Mouse (Mus musculus) brain, embryonic 14.5 days (tissue): ENCODE measurements around the gene Grasp. TPM values are rescaled to one million over a fixed set of nuclear protein-coding genes. Genes with fewer than 3 reads are reported as not detected.

Source experiments
- DNase-seq: peaks from one replicate; pipeline ENCODE4 v3.0.0-alpha.2; 2011; ENCODE audit warnings: low read depth
- CTCF ChIP-seq: fragments of 200-500 bp; IDR thresholded peaks from 2 replicates; pipeline ENCODE4 v1.5.1; 2012; ENCODE audit warnings: inconsistent platforms, mild to moderate bottlenecking, moderate library complexity, borderline replicate concordance; ENCODE audit not compliant: insufficient read depth, insufficient read length; ENCODE audit errors: extremely low read depth
- POLR2A ChIP-seq: fragments of 200-500 bp; IDR thresholded peaks from 2 replicates; pipeline ENCODE4 v1.6.1; 2012; ENCODE audit warnings: mild to moderate bottlenecking, inconsistent platforms, borderline replicate concordance; ENCODE audit not compliant: poor library complexity, insufficient read depth, insufficient read length, severe bottlenecking; ENCODE audit errors: extremely low read depth
- polyA plus RNA-seq: library from polyadenylated mRNA; depleted of rRNA; stranded (reverse); fragments of >200 nt; gene quantifications from 2 replicates; pipeline ENCODE4 v1.2.3, GENCODE M21; 2012

Gene Grasp
- polyA plus RNA-seq, 1 experiment: 6.5 TPM

DNA sequence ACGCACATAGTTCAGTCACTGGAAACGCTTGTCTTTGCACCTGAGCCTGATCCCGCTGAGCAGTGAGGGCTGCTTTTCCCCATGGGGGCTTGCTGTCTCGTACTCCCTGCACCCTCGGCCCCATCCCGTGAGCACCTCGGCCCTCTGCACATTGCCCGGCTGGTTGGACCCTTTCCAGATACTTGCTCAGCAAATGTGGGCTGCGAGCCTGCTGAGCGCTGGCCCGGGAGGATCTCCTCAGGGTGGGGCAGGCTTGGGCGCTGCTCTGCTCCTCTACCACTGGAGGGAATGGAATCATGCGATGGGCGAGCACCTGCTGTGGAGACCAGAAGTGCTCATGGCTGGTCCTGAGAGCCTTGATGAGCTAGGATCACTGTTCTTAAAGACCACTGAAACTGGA, 11.6 kb upstream of the Grasp start:
- TF ChIP-seq POLR2A (no peak), CTCF (no peak)
- DNase-seq: no peak

DNA sequence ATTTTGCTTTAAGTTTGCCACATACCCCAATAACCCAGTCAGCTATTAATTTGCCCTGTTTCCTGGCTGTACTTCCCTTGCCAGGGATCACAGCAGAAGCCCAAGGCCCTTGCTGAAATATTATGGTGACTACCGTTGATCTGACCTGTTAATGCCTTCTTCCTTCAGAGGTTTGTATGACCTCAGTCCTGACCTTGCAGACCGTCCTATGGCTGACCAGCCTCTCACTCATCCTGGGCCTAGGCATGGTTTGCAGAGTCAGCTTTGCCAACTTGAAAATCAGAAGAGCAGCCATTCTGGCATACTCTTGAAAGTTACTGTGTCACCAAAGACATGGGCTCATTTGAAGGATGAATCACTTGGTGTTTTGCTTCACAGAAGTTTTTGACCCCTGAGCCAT, 8.9 kb upstream of the Grasp start:
- DNase-seq: no peak
- TF ChIP-seq POLR2A (no peak), CTCF (no peak)

DNA sequence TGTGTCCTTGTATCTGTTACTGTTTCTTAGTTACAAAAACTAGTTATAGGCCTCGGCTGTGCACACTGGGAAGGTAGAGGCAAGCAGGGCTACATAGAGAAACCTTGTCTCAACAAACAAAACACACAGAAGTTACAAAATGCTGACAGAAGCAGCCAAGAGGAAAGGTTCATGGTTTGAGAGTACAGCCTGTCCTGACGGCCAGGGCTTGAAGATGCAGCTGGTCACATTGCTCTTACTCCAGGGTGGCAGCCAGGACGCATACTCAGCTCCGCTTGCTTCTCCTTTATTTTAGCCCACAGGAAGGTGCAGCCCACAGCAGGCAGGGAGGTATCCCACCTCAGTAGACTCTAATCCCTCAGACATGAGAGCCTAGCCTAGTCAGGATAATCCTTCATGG, 8.0 kb upstream of the Grasp start:
- no peak for DNase-seq
- no peak for TF ChIP-seq POLR2A
- TF ChIP-seq CTCF: no peak

DNA sequence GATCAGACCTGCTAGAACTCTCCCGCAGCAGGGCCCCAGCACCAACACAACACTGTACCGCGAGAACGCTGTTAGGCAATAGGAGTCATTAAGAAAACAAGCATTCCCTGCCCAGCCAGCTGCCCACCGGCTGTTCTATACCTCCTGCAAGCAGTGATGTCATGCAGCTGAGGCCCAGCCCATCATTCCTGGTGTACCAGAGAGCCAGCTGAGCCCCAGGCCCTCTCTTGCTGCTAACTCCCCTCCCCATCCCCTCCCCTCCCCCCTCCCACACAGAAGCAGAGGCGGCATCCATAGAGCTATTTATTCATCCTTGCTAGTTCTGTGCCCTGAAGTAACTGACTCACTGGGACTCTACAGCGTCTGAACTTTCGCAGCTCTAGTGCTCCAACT, 3.1 kb upstream of the Grasp start:
- TF ChIP-seq CTCF (no peak), POLR2A (no peak)
- DNase-seq: peak; percentile 83

DNA sequence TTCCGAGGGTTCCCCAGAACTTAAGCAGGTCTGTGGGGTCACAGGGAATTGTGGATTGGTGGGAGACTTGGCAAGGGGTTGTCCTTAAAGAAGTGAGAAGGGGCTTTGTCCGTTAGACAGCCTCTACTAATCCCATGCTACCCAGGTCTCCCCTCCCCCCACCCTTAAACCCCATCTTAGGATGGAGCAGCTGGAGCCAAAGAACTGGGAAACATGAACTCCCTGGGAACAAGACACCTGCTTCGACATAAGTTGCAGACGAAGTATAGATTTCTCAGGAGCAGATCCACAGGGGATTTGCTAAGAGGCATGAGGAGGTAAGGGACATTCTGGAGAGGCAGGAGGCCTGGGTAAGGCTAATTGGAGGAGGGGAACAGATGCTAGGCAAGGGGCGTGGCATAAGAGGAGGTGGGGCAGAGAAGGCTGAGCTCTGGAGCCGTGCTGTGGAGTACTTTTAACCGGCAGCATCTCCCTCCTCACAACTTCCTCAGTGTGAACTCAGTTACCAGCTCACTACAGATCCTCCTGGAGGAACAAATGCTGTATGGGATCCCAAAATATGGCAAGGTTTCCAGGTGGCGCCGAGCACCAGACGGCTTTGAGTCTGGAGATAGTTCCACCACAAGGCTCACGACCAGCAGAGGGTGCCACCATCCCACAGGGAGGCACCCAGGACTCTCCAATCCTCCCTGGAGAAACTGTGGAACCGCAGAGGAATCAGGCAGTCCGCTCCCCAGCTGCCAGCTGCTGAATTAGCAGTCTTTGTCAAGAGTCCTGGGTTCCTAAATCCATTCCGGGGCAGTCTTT, 2.5 kb upstream of the Grasp start:
- TF ChIP-seq POLR2A: no peak
- TF ChIP-seq CTCF: peak; percentile 72
- DNase-seq: peak; percentile 87

DNA sequence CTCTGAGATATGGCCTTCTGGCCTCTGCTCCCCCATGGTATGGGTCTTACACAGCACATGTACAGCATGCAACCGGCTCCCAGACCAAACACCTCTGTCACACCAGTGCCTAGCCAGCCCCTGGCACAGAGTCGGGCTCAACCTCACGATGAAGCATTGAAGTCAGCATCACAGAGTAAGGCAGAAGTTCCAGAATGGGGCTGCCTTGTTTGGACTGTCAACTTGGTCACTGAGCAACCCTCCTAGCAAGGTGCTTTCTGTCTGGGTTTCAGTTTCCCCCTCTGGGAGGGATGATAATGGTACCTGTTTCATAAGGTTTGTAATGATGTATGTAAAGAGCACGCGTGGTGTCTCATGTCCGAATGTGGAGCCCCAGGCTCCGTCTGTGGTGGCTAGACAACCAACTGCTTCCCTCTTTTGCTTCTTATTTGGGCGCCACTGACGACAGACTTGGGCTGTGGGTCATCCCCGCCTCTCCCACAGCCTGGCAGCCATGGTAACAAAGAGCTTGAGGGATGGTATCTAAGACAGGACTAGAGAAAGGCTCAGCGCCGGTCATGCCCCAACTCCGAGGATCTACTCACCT, 998 bp upstream of the Grasp start:
- no peak for DNase-seq

DNA sequence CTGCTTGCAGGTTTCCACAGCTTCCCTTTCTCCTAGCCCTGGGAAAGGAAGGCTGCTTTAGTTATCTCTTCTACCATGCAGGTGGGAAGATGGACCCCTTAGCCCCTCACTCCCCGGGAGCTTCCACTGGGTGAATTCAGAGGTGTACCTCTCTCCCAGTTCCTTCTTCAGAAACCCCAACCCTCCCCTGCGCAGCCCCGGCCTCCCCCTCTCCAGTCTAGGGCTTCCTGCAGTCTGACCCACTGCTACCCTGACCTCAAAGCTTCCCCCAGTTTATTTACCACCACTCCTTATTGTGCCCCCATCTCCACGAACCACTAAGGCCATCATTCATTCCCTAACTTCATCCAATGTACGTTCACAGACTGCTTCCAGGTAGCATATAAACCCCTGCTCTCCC, 392 bp upstream of the Grasp start:
- no peak for TF ChIP-seq CTCF
- no peak for TF ChIP-seq POLR2A
- DNase-seq: no peak

More for the DNA sequence above, 998 bp upstream of the Grasp start:
- TF ChIP-seq POLR2A: no peak

DNA sequence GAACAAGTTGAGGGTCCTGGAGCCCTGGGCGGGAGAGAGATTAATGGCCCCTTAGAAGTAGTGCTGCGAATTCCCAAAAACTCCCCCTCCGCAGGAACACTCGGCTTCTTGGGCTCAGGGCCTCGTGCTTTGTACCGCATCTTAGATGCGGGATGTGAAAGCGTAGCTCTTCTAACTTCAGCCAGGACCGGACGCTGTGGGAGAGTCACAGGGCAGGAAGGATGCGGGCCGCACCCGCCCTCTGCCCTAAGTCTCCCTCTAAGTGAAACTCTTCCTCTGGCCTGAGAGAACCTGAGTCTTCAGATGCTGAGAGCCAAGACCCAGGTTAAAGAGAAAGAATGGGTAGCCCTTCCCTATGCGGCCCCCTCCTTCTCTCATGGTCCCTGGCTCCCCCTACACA, 989 bp downstream of the Grasp start:
- TF ChIP-seq CTCF: no peak
- TF ChIP-seq POLR2A: no peak
- DNase-seq: no peak

DNA sequence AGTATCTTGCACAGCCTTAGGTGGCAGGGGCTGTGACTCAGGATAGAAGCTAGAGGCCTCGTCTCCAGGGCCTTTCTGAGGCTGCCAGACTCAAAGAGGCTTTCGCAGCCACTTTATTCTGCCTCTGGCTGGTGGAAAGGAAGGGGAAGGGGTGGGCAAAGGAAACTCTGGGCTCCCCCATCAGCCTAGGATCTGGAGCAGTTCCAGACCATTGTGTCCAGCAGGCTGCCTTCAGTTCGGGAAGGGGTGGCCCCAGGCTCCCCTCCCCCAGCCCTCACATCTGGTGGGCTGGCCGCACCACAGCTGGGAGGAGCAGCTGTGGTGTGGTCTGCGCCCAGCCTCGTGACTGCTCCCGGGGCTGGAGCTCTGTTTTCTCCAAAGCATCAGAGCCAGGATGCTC, 4.0 kb downstream of the Grasp start:
- DNase-seq: no peak
- TF ChIP-seq POLR2A (no peak), CTCF (no peak)

DNA sequence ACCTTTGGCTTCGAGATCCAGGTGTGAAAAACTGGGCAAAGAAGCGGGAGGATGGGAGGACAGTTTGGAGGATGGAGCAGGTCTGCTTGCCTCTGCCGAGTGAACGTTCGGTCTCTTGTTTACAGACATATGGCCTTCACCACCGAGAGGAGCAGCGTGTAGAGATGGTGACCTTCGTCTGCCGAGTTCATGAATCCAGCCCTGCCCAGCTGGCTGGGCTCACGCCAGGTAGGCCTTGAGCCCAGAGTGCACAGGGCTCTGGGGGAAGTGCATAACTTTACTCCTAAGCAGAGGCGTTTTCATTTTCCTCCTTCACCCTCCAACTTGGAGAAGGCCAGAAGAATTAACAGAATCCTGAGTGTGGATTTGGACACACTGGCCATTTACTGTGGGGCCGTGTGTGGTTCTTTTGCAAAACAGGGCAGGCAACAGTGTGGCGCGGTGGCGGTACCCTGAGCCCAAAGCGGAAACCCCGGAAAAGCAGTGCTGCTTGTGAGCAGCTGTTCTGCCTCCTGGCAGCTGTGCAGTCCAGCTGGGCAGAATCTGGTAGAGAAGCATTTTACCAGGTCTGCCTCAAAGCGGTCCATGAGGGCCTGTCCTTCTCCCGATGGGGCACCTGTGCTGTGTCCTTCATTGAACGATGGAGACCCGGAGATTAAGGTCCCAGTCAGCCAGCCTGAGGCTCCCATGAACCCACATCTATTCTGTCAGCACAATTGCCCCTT, 5.0 kb downstream of the Grasp start:
- no peak for DNase-seq
- TF ChIP-seq CTCF (no peak), POLR2A (no peak)

DNA sequence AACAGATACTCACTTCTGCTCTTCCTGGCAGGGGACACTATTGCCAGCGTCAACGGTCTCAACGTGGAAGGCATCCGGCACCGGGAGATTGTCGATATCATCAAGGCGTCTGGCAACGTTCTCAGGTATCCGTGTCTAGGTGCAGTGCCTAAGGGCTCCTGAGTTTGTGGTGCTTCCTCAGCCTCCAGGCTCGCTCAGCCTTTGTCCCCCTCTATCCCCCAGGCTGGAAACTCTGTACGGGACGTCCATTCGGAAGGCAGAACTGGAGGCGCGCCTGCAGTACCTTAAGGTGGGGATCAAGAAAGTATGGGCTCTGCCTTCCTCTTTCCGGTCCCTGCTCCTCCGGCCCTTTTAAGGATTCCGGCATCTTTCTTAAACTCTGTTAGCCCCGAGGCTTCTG, 6.5 kb downstream of the Grasp start:
- no peak for DNase-seq
- TF ChIP-seq POLR2A: no peak
- no peak for TF ChIP-seq CTCF

DNA sequence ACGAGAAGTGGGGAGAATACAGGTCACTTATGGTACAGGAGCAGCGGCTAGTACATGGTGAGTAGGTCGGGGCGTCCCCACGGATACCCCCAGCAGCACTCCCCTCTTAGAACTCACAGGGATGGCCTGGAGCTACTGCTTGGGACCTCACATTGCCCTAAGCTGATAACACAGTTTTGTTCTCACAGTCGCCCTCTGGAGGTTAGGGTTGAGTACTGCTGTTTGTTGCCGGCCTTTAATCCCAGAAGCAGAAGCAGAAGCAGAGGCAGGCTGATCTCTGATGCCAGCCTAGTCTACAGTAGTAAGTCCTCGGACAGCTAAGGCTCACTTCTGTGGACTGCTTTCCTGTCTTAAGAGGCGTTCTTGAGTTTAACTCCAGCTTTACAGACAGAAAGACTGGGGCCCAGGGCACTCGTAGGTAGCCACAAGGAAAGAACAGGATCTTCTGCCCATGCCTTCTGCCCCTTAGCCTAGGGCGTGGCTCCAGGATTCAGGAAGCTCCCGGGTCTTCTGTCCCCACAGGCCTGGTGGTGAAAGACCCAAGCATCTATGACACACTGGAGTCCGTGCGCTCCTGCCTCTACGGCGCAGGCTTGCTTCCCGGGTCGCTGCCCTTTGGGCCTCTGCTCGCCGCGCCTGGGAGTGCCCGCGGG, 7.1 kb downstream of the Grasp start:
- TF ChIP-seq POLR2A: no peak
- peak; percentile 34; the same call in 1 of the 2 replicates for TF ChIP-seq CTCF
- no peak for DNase-seq
